Mouse (Mus musculus) stomach, embryonic 15.5 days (tissue): ENCODE results near the gene Ccnt2. TPM values are rescaled to one million over a fixed set of nuclear protein-coding genes. Genes with fewer than 3 reads are reported as not detected.

Experiments
- ATAC-seq: fragments of 200-750 bp; cut with Nextera tagmentation; 2 replicates; pipeline ENCODE4 v1.8.0; 2017; ENCODE audit warnings: low read depth, moderate number of reproducible peaks, moderate TSS enrichment; ENCODE audit not compliant: insufficient read depth, low FRiP score
- H3K27ac ChIP-seq: fragments of 300-500 bp; sonication (generic); 2 replicates; pipeline ENCODE4 v1.5.1; 2015; ENCODE audit warnings: mild to moderate bottlenecking, inconsistent platforms
- H3K27me3 ChIP-seq: fragments of 300-500 bp; sonication (generic); replicated peaks from 2 replicates; pipeline ENCODE4 v1.6.1; 2015; ENCODE audit warnings: inconsistent platforms
- H3K36me3 ChIP-seq: fragments of 300-500 bp; sonication (generic); 2 replicates; pipeline ENCODE4 v1.6.1; 2015; ENCODE audit warnings: inconsistent platforms
- H3K4me1 ChIP-seq: fragments of 300-500 bp; sonication (generic); 2 replicates; pipeline ENCODE4 v1.6.1; 2015; ENCODE audit warnings: inconsistent platforms
- H3K4me2 ChIP-seq: fragments of 300-500 bp; sonication (generic); 2 replicates; pipeline ENCODE4 v1.6.1; 2015; ENCODE audit warnings: mild to moderate bottlenecking, inconsistent platforms
- H3K4me3 ChIP-seq: fragments of 300-500 bp; sonication (generic); replicated peaks from 2 replicates; pipeline ENCODE4 v1.5.1; 2015; ENCODE audit warnings: inconsistent platforms
- H3K9ac ChIP-seq: fragments of 300-500 bp; sonication (generic); 2 replicates; pipeline ENCODE4 v1.6.1; 2015; ENCODE audit warnings: inconsistent platforms
- H3K9me3 ChIP-seq: fragments of 300-500 bp; sonication (generic); 2 replicates; pipeline ENCODE4 v1.6.1; 2016; ENCODE audit warnings: inconsistent platforms
- WGBS: fragments of 180-500 bp; shearing (Covaris S2); methylation state at CpG from one replicate; pipeline ENCODE4 v1.1.7; 2015; 5-methylcytosine and 5-hydroxymethylcytosine counted together
- polyA plus RNA-seq: library from polyadenylated mRNA; unstranded; fragments of >200 nt; fragmentation: Nextera tagmentation; extraction: Ambion mirVana; gene quantifications from 2 replicates; pipeline ENCODE4 v1.2.1, GENCODE M21; 2015

The Ccnt2 gene
- polyA plus RNA-seq, 1 experiment from 2014 or later, result 73.5 TPM

GRCm38 (mm10) chr1:127850075-127850610 lies 76.2 kb downstream of the Ccnt2 start:
- no peaks in the 10 kb centered on the region for H3K9me3 ChIP-seq
- ATAC-seq, result no peak
- H3K4me1 ChIP-seq, result no peaks in the 10 kb centered on the region
- no peak overlapping the region for H3K4me3 ChIP-seq
- H3K27ac ChIP-seq, result no peak overlapping the region
- 66% methylated on average over 7 of the region's 7 CpGs for WGBS
- no peaks in the 10 kb centered on the region for H3K36me3 ChIP-seq
- no peak overlapping the region for H3K4me2 ChIP-seq
- H3K27me3 ChIP-seq, result no peaks in the 10 kb centered on the region
- H3K9ac ChIP-seq, result no peak overlapping the region

GRCm38 (mm10) chr1:127854486-127855222 lies 80.7 kb downstream of the Ccnt2 start, which contains the start of gene Map3k19:
Map3k19 (minus strand) TSS chr1:127855031.
- 76% methylated on average over 14 of the region's 14 CpGs for WGBS
- Histone ChIP-seq H3K4me1 (no peaks in the 10 kb centered on the region), H3K36me3 (no peaks in the 10 kb centered on the region), H3K4me2 (no peak within 1 kb of the TSS), H3K27ac (no peak within 1 kb of the TSS), H3K4me3 (no peak within 1 kb of the TSS), H3K9me3 (no peaks in the 10 kb centered on the region), H3K9ac (no peak within 1 kb of the TSS), H3K27me3 (no peaks in the 10 kb centered on the region)
- no peak for ATAC-seq

Other genes with a start within 250 kb of the Ccnt2 start
- gene Tmem163, start 94.6 kb upstream of the Ccnt2 start, polyA plus RNA-seq, result 0.63 and 0.99 TPM in 2 replicates
- 0.44 and 0.69 TPM in 2 replicates for gene Acmsd, start 44.8 kb upstream of the Ccnt2 start, polyA plus RNA-seq
- not detected in 2 replicates for gene Map3k19, start 80.9 kb downstream of the Ccnt2 start, polyA plus RNA-seq
- 21.7 and 22.2 TPM in 2 replicates for gene Rab3gap1, start 94.6 kb downstream of the Ccnt2 start, polyA plus RNA-seq